Mouse (Mus musculus) stomach, embryonic 14.5 days (tissue): ENCODE results near the gene Fam171a1. TPM values are rescaled to one million over a fixed set of nuclear protein-coding genes. Genes with fewer than 3 reads are reported as not detected.
A peak's percentile ranks its signal among the peaks of the same experiment; 100 is the strongest.
"Not testable (repeated sequence)": the region's sequence is repeated elsewhere in the genome, so short reads cannot be mapped to it uniquely, and the experiment has no call there.

Experiments
- ATAC-seq: fragments of 200-750 bp; cut with Nextera tagmentation; 2 replicates; pipeline ENCODE4 v1.8.0; 2017; ENCODE audit warnings: low read depth, moderate TSS enrichment; ENCODE audit not compliant: insufficient number of reproducible peaks, insufficient read depth, low FRiP score
- H3K27ac ChIP-seq: fragments of 300-500 bp; sonication (generic); 2 replicates; pipeline ENCODE4 v1.5.1; 2014; ENCODE audit warnings: mild to moderate bottlenecking, low read length, moderate library complexity, mixed read lengths
- H3K27me3 ChIP-seq: fragments of 300-500 bp; sonication (generic); 2 replicates; pipeline ENCODE4 v1.6.1; 2014; ENCODE audit warnings: low read length, control low read depth, mixed read lengths; ENCODE audit not compliant: control insufficient read depth, insufficient read depth
- H3K36me3 ChIP-seq: fragments of 300-500 bp; sonication (generic); 2 replicates; pipeline ENCODE4 v1.6.1; 2014; ENCODE audit warnings: mild to moderate bottlenecking, control low read depth, low read length, moderate library complexity, mixed read lengths; ENCODE audit not compliant: control insufficient read depth, insufficient read depth
- H3K4me1 ChIP-seq: fragments of 300-500 bp; sonication (generic); 2 replicates; pipeline ENCODE4 v1.6.1; 2014; ENCODE audit warnings: low read length, control low read depth, mixed read lengths; ENCODE audit not compliant: control insufficient read depth, insufficient read depth
- H3K4me2 ChIP-seq: fragments of 300-500 bp; sonication (generic); replicated peaks from 2 replicates; pipeline ENCODE4 v1.6.1; 2014; ENCODE audit warnings: low read depth, low read length, control low read depth
- H3K4me3 ChIP-seq: fragments of 300-500 bp; sonication (generic); 2 replicates; pipeline ENCODE4 v1.5.1; 2014; ENCODE audit warnings: low read depth, low read length, control low read depth
- H3K9ac ChIP-seq: fragments of 300-500 bp; sonication (generic); replicated peaks from 2 replicates; pipeline ENCODE4 v1.6.1; 2014; ENCODE audit warnings: low read depth, mild to moderate bottlenecking, control low read depth, low read length, moderate library complexity, mixed read lengths
- H3K9me3 ChIP-seq: fragments of 300-500 bp; sonication (generic); 2 replicates; pipeline ENCODE4 v1.6.1; 2016; ENCODE audit warnings: low read depth, low read length, control low read depth; ENCODE audit not compliant: control insufficient read depth
- WGBS: fragments of 180-500 bp; shearing (Covaris S2); extraction: QIAGEN DNeasy Blood & Tissue Kit; methylation state at CpG from one replicate; pipeline ENCODE4 v1.1.7; 2014; 5-methylcytosine and 5-hydroxymethylcytosine counted together
- polyA plus RNA-seq: library from polyadenylated mRNA; unstranded; fragments of >200 nt; fragmentation: Nextera tagmentation; extraction: Ambion mirVana; gene quantifications from 2 replicates; pipeline ENCODE4 v1.2.1, GENCODE M21; 2014

Gene Fam171a1
- polyA plus RNA-seq, 1 experiment from 2014 or later = 33.6 TPM

- Histone ChIP-seq H3K27ac (no peak overlapping the region), H3K9me3 (no peaks in the 10 kb centered on the region), H3K9ac (no peak overlapping the region), H3K4me1 (peaks cover 18% of the 10 kb centered on the region; the same call in 1 of the 2 replicates), H3K4me2 (no peak overlapping the region), H3K27me3 (no peaks in the 10 kb centered on the region), H3K4me3 (no peak overlapping the region), H3K36me3 (no peaks in the 10 kb centered on the region)
- ATAC-seq = no peak
- 82% methylated on average over 14 of the region's 14 CpGs for WGBS
Observed at GRCm38 (mm10) chr2:3168719-3169402, 54.8 kb downstream of the Fam171a1 start.

DNA sequence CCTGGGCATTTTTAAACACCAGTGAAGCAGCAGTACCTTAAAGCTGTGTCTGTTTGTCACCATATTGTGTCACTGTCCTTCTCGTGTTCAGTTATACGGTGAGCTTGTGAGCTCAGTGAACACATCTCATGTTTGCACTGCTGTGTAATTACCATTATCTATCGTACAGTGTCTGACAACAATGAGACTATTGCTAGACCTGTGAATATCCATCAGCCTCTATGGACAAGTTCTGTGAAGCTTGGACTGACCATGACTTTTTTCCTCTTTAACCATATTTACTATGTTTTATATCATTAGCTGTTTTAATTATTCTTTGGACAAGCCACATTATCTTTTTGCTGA, 55.4 kb downstream of the Fam171a1 start:
- no peak overlapping the region for H3K4me2 ChIP-seq
- no peaks in the 10 kb centered on the region for H3K9me3 ChIP-seq
- WGBS = 68% methylated on average over 3 of the region's 3 CpGs
- no peak for ATAC-seq
- no peak overlapping the region for H3K9ac ChIP-seq
- H3K4me1 ChIP-seq = peaks cover 18% of the 10 kb centered on the region; the same call in 1 of the 2 replicates
- no peaks in the 10 kb centered on the region for H3K27me3 ChIP-seq
- H3K4me3 ChIP-seq = no peak overlapping the region
- H3K27ac ChIP-seq = no peak overlapping the region
- no peaks in the 10 kb centered on the region for H3K36me3 ChIP-seq

DNA sequence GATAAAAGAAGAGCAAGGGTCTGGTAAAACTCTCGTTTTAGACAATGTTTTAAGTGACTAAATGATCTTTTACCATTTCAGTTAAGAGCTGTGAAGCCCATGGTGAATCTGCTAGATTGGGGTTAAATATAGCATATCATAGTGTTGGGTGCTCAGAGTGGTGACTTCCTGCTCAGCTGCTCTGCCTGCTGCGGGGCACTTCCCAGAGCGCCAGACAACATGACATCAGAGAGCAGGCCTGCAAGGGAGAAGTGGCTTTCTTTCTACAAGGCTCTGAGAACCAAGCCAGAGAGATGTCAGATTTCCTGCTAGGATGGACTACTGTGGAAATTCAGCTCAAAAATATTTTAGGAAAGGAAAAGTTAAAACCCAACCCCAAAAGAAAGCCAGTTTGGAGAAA, 57.8 kb downstream of the Fam171a1 start:
- no peaks in the 10 kb centered on the region for H3K9me3 ChIP-seq
- 0 out of 2 replicates have a peak overlapping the region, but pooled peaks have one; percentile 15 for H3K27ac ChIP-seq
- H3K4me1 ChIP-seq = peaks cover 12% of the 10 kb centered on the region; the same call in 1 of the 2 replicates
- H3K4me2 ChIP-seq = no peak overlapping the region
- H3K4me3 ChIP-seq = no peak overlapping the region
- no peaks in the 10 kb centered on the region for H3K27me3 ChIP-seq
- 42% methylated on average over 3 of the region's 3 CpGs for WGBS
- no peak overlapping the region for H3K9ac ChIP-seq
- ATAC-seq = no peak
- H3K36me3 ChIP-seq = no peaks in the 10 kb centered on the region

DNA sequence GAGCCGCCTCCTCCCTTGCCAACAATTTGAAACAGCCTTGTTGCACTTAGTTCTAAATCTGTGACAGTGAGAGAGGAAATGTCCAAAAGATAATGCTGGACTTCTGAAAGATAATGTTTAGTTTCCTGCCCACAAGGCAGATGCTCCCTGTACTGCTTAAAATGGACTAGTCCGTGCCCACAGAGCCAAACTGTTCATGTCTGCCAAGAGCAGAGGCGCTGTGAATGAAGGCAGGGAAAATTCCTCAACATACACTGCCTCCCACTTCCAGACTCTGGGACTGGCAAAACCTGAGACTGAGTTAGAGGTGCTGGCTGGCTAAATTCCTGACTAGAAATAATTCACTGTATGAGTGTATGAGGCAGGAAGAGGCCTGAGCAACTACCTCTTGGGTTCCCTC, 58.6 kb downstream of the Fam171a1 start:
- H3K9ac ChIP-seq = no peak overlapping the region
- no peaks in the 10 kb centered on the region for H3K9me3 ChIP-seq
- no peak overlapping the region for H3K4me3 ChIP-seq
- 0 out of 2 replicates have a peak, but pooled peaks cover 12% of the 10 kb centered on the region for H3K4me1 ChIP-seq
- no peaks in the 10 kb centered on the region for H3K27me3 ChIP-seq
- 59% methylated on average over 3 of the region's 3 CpGs for WGBS
- no peak for ATAC-seq
- no peak overlapping the region for H3K4me2 ChIP-seq
- no peaks in the 10 kb centered on the region for H3K36me3 ChIP-seq
- no peak overlapping the region for H3K27ac ChIP-seq

DNA sequence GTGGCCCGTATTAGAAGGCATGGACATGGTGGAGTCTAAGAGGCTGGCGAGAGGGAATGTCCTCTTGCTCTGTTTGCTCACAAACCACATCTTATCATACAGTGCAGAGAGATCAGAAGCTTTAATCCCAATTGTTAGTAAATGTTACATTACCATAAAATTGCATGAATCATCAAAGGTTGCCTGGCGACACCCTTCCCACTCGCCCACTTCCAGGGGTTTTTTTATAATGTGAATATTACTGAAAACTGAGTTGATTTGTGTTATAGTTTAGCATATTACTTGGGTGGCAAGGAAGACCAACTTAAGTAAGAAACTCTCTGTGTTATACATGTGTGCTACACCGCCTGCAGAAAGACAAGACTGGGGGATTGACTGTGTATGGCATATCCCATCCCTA, 60.9 kb downstream of the Fam171a1 start:
- H3K27me3 ChIP-seq = no peaks in the 10 kb centered on the region
- H3K36me3 ChIP-seq = no peaks in the 10 kb centered on the region
- H3K9me3 ChIP-seq = no peaks in the 10 kb centered on the region
- H3K4me3 ChIP-seq = no peak overlapping the region
- 81% methylated on average over 5 of the region's 5 CpGs for WGBS
- ATAC-seq = no peak
- H3K9ac ChIP-seq = no peak overlapping the region
- no peak overlapping the region for H3K27ac ChIP-seq
- H3K4me2 ChIP-seq = no peak overlapping the region
- 0 out of 2 replicates have a peak, but pooled peaks cover 14% of the 10 kb centered on the region for H3K4me1 ChIP-seq

- not testable (repeated sequence) for H3K4me1 ChIP-seq
Observed at GRCm38 (mm10) chr2:3175988-3176387, 62.0 kb downstream of the Fam171a1 start.

GRCm38 (mm10) chr2:3176751-3177150, 62.7 kb downstream of the Fam171a1 start:
- 83% methylated on average over 3 of the region's 3 CpGs for WGBS
- ATAC-seq = no peak
- no peak overlapping the region for H3K27ac ChIP-seq
- no peaks in the 10 kb centered on the region for H3K36me3 ChIP-seq
- H3K4me1 ChIP-seq = 0 out of 2 replicates have a peak, but pooled peaks cover 7% of the 10 kb centered on the region
- H3K9ac ChIP-seq = no peak overlapping the region
- H3K9me3 ChIP-seq = no peaks in the 10 kb centered on the region
- H3K4me3 ChIP-seq = no peak overlapping the region
- no peak overlapping the region for H3K4me2 ChIP-seq
- H3K27me3 ChIP-seq = no peaks in the 10 kb centered on the region

More at GRCm38 (mm10) chr2:3175988-3176387, 62.0 kb downstream of the Fam171a1 start:
- not testable (repeated sequence) for H3K27me3 ChIP-seq, H3K36me3 ChIP-seq, H3K9me3 ChIP-seq, ATAC-seq, H3K4me2 ChIP-seq, H3K27ac ChIP-seq, H3K9ac ChIP-seq, H3K4me3 ChIP-seq
- 89% methylated on average over 4 of the region's 4 CpGs for WGBS

DNA sequence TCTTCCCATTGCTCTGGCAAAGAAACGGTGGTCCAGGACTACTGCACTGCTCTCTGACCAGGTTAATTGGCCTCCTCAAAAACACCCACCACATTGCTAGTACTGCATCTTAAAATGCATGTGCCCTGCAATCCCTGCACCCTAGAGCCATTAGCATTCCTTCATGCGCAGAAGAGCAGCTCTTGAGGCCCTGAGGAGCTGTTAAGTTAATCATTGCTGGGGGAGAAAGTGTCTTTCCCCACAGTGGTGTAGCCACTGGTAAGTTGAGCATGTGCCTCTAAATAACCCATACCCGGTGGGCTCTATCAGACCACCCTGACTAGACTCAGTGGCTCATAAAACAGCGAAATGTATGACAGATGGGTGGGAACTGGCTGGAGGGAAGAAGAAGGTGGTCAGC, 66.5 kb downstream of the Fam171a1 start:
- 59% methylated on average over 4 of the region's 4 CpGs for WGBS
- H3K9ac ChIP-seq = no peak overlapping the region
- no peak overlapping the region for H3K27ac ChIP-seq
- no peak for ATAC-seq
- H3K4me1 ChIP-seq = 0 out of 2 replicates have a peak, but pooled peaks cover 2% of the 10 kb centered on the region
- no peaks in the 10 kb centered on the region for H3K36me3 ChIP-seq
- no peak overlapping the region for H3K4me2 ChIP-seq
- H3K9me3 ChIP-seq = no peaks in the 10 kb centered on the region
- H3K27me3 ChIP-seq = no peaks in the 10 kb centered on the region
- no peak overlapping the region for H3K4me3 ChIP-seq

GRCm38 (mm10) chr2:3183656-3184055, 69.6 kb downstream of the Fam171a1 start:
- WGBS = 80% methylated on average over 5 of the region's 5 CpGs
- H3K9me3 ChIP-seq = no peaks in the 10 kb centered on the region
- no peak overlapping the region for H3K9ac ChIP-seq
- H3K4me3 ChIP-seq = no peak overlapping the region
- H3K27ac ChIP-seq = no peak overlapping the region
- peaks cover 3% of the 10 kb centered on the region; the same call in 1 of the 2 replicates for H3K36me3 ChIP-seq
- 0 out of 2 replicates have a peak, but pooled peaks cover 2% of the 10 kb centered on the region for H3K4me1 ChIP-seq
- no peaks in the 10 kb centered on the region for H3K27me3 ChIP-seq
- H3K4me2 ChIP-seq = no peak overlapping the region
- no peak for ATAC-seq
